Mouse (Mus musculus) hindbrain, embryonic 14.5 days (tissue): ENCODE data around the gene Slc38a1. TPM values are rescaled to one million over a fixed set of nuclear protein-coding genes. Genes with fewer than 3 reads are reported as not detected.

Source experiments
- ATAC-seq: fragments of 200-750 bp; cut with Nextera tagmentation; 2 replicates; pipeline ENCODE4 v1.8.0; 2017; ENCODE audit warnings: moderate number of reproducible peaks, mild to moderate bottlenecking, moderate TSS enrichment, moderate library complexity; ENCODE audit not compliant: low FRiP score
- DNase-seq: peaks from one replicate; pipeline ENCODE4 v3.0.0-alpha.2; 2015; ENCODE audit warnings: low spot score
- H3K27ac ChIP-seq: fragments of 300-500 bp; sonication (generic); 2 replicates; pipeline ENCODE4 v1.5.1; 2014; ENCODE audit warnings: mild to moderate bottlenecking, moderate library complexity
- H3K27me3 ChIP-seq: fragments of 300-500 bp; sonication (generic); 2 replicates; pipeline ENCODE4 v1.6.1; 2014; ENCODE audit warnings: mild to moderate bottlenecking, low read length, mixed read lengths; ENCODE audit not compliant: control insufficient read depth, insufficient read depth
- H3K36me3 ChIP-seq: fragments of 300-500 bp; sonication (generic); replicated peaks from 2 replicates; pipeline ENCODE4 v1.6.1; 2014; ENCODE audit not compliant: control insufficient read depth, insufficient read depth
- H3K4me1 ChIP-seq: fragments of 300-500 bp; sonication (generic); replicated peaks from 2 replicates; pipeline ENCODE4 v1.6.1; 2014; ENCODE audit warnings: antibody characterized with exemption, low read length, mixed read lengths; ENCODE audit not compliant: control insufficient read depth, insufficient read depth
- H3K4me2 ChIP-seq: fragments of 300-500 bp; sonication (generic); replicated peaks from 2 replicates; pipeline ENCODE4 v1.6.1; 2014; ENCODE audit warnings: mild to moderate bottlenecking, moderate library complexity
- H3K4me3 ChIP-seq: fragments of 300-500 bp; sonication (generic); replicated peaks from 2 replicates; pipeline ENCODE4 v1.5.1; 2014; ENCODE audit warnings: mild to moderate bottlenecking, low read length
- H3K9ac ChIP-seq: fragments of 300-500 bp; sonication (generic); 2 replicates; pipeline ENCODE4 v1.6.1; 2014
- H3K9me3 ChIP-seq: fragments of 300-500 bp; sonication (generic); 2 replicates; pipeline ENCODE4 v1.6.1; 2016; ENCODE audit warnings: low read length; ENCODE audit not compliant: control insufficient read depth
- WGBS: fragments of 180-500 bp; shearing (Covaris S2); extraction: QIAGEN DNeasy Blood & Tissue Kit; methylation state at CpG from one replicate; pipeline ENCODE4 v1.1.7; 2014; 5-methylcytosine and 5-hydroxymethylcytosine counted together
- polyA plus RNA-seq: library from polyadenylated mRNA; unstranded; fragments of >200 nt; fragmentation: Nextera tagmentation; extraction: Ambion mirVana; gene quantifications from 2 replicates; pipeline ENCODE4 v1.2.1, GENCODE M21; 2014

The Slc38a1 gene
- polyA plus RNA-seq, 1 experiment from 2014 or later: 133 TPM

GRCm38 (mm10) chr15:96542135-96542534 is 100.6 kb downstream of the Slc38a1 start:
- Histone ChIP-seq H3K9me3 (no peaks in the 10 kb centered on the region), H3K4me1 (no peaks in the 10 kb centered on the region), H3K9ac (no peak overlapping the region), H3K36me3 (no peaks in the 10 kb centered on the region), H3K27me3 (no peaks in the 10 kb centered on the region), H3K27ac (no peak overlapping the region), H3K4me2 (no peak overlapping the region), H3K4me3 (no peak overlapping the region)
- DNase-seq (no peak), ATAC-seq (no peak)
- WGBS: 60% methylated on average over 8 of the region's 8 CpGs

GRCm38 (mm10) chr15:96537272-96537671 is 105.4 kb downstream of the Slc38a1 start:
- Histone ChIP-seq H3K4me3 (no peak overlapping the region), H3K4me2 (no peak overlapping the region), H3K9ac (no peak overlapping the region), H3K27ac (no peak overlapping the region), H3K9me3 (no peaks in the 10 kb centered on the region), H3K27me3 (no peaks in the 10 kb centered on the region), H3K36me3 (no peaks in the 10 kb centered on the region), H3K4me1 (no peaks in the 10 kb centered on the region)
- ATAC-seq (no peak), DNase-seq (no peak)
- WGBS: 95% methylated on average over 11 of the region's 11 CpGs

GRCm38 (mm10) chr15:96536412-96536811 is 106.3 kb downstream of the Slc38a1 start:
- H3K27ac ChIP-seq: no peak overlapping the region
- H3K4me3 ChIP-seq: no peak overlapping the region
- H3K4me1 ChIP-seq: no peaks in the 10 kb centered on the region
- WGBS: 90% methylated on average over 7 of the region's 7 CpGs
- no peaks in the 10 kb centered on the region for H3K9me3 ChIP-seq
- no peaks in the 10 kb centered on the region for H3K27me3 ChIP-seq
- no peak for ATAC-seq
- DNase-seq: no peak
- H3K4me2 ChIP-seq: no peak overlapping the region
- H3K9ac ChIP-seq: no peak overlapping the region
- no peaks in the 10 kb centered on the region for H3K36me3 ChIP-seq

GRCm38 (mm10) chr15:96527686-96528085 is 115.0 kb downstream of the Slc38a1 start:
- no peaks in the 10 kb centered on the region for H3K36me3 ChIP-seq
- no peak overlapping the region for H3K9ac ChIP-seq
- no peak for ATAC-seq
- no peaks in the 10 kb centered on the region; the same call in 1 of the 2 replicates for H3K4me1 ChIP-seq
- no peaks in the 10 kb centered on the region for H3K27me3 ChIP-seq
- 31% methylated on average over 6 of the region's 6 CpGs for WGBS
- DNase-seq: no peak
- H3K27ac ChIP-seq: no peak overlapping the region
- no peak overlapping the region for H3K4me2 ChIP-seq
- no peak overlapping the region for H3K4me3 ChIP-seq
- H3K9me3 ChIP-seq: no peaks in the 10 kb centered on the region

GRCm38 (mm10) chr15:96524239-96524738 is 118.4 kb downstream of the Slc38a1 start:
- Histone ChIP-seq H3K4me3 (no peak overlapping the region), H3K4me1 (no peaks in the 10 kb centered on the region; the same call in 1 of the 2 replicates), H3K9me3 (no peaks in the 10 kb centered on the region), H3K27me3 (no peaks in the 10 kb centered on the region), H3K9ac (no peak overlapping the region), H3K4me2 (no peak overlapping the region), H3K27ac (no peak overlapping the region), H3K36me3 (no peaks in the 10 kb centered on the region)
- DNase-seq (peak; percentile 44), ATAC-seq (peak; percentile 64; the same call in 1 of the 2 replicates)
- 31% methylated on average over 9 of the region's 9 CpGs for WGBS

Other genes starting within 250 kb of the Slc38a1 start
- gene Scaf11, start 182.1 kb downstream of the Slc38a1 start, polyA plus RNA-seq: 47.5 and 49.6 TPM in 2 replicates
- 125 and 141 TPM in 2 replicates for gene Slc38a2, start 56.8 kb upstream of the Slc38a1 start, polyA plus RNA-seq